8 mouse cellular contexts compared by ENCODE assay signal in the genomic region with DNA sequence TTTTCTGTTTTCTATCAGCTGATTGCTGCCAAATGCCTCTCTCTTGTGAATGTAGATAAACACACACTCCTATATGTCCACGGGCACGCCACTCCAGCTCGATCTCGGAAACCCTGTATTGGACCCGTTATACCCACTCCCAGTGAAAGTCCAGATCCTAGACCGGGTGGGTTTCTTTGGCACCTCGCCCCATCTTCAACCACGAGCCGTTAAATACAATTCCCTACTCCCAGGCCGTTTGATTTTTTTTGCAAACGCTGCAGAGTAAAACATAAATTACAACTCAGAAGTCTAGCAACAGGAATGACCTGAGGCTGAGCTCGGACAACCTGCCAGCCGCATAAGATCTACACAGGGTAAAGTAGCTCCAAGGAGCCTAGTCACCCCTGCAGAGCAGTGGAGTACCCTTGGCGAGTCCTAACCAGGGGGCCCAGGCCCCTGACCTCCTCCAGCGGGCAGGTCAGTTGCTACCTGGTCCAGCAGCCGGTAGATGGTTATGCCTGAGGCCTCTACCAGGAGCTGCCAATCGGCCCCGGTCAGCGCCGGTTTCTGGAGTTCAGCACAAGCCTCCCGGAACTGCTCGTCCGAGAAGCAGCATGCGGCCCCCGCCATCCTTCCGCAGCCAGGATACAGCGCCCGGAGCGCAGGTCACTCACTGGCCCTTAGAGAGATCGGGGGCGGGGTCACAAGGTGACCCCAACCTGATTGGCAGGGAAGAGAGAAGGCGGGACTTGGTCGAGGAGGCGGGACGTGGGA. TPM values are rescaled to one million over a fixed set of nuclear protein-coding genes. Genes with fewer than 3 reads are reported as not detected.
A peak's percentile ranks its signal among the peaks of the same experiment; 100 is the strongest.
DNase-seq lines count a peak whose midpoint lies in the region; ATAC-seq and TF ChIP-seq lines count a peak whose summit lies in the region.

TSS of gene Pctp (minus strand) at position 664 of the 756 bp plus-strand sequence.

- peaks cover 3% of the 10 kb centered on the region; the same call in 1 of the 2 replicates for H3K27me3 ChIP-seq in hindbrain, embryonic 12.5 days
- no peaks in the 10 kb centered on the region for H3K27me3 ChIP-seq in megakaryocyte, embryonic 14.5 days (replicated peaks)

- H3K4me2 ChIP-seq in hindbrain, embryonic 12.5 days (replicated peaks): peak within 1 kb of the TSS; percentile 72

- H3K27ac ChIP-seq in hindbrain, embryonic 12.5 days: no peak within 1 kb of the TSS
- no peak within 1 kb of the TSS for H3K27ac ChIP-seq in left cerebral cortex, adult 2 months

- H3K36me3 ChIP-seq in hindbrain, embryonic 12.5 days: no peaks in the 10 kb centered on the region
- H3K36me3 ChIP-seq in megakaryocyte, embryonic 14.5 days (replicated peaks; ENCODE audit: low read length): peaks cover 25% of the 10 kb centered on the region

- peak within 1 kb of the TSS; percentile 41 for H3K9ac ChIP-seq in hindbrain, embryonic 12.5 days

- no peak for TF ChIP-seq CTCF in left cerebral cortex, adult 2 months (IDR thresholded peaks at IDR 0.05)

- no peaks in the 10 kb centered on the region for H3K9me3 ChIP-seq in hindbrain, embryonic 12.5 days (replicated peaks)
- H3K9me3 ChIP-seq in megakaryocyte, embryonic 14.5 days: no peaks in the 10 kb centered on the region

- peak; percentile 59 for DNase-seq in T-cell, adult 2 months (ENCODE audit: low spot score)
- peak; percentile 85 to 89 for DNase-seq in cerebellum, postnatal 10 days
- peak; percentile 10 to 25 for DNase-seq in frontal cortex, postnatal 14 days (ENCODE audit: low spot score in 2 of 2)
- peak; percentile 23 to 37 for DNase-seq in left cerebral cortex, adult 2 months (ENCODE audit: extremely low spot score in 1 of 2, low spot score in 2 of 2)
- peak; percentile 56 to 75 for DNase-seq in right cerebral cortex, postnatal 10 days (ENCODE audit: low spot score in 2 of 2)
- peak; percentile 71 for DNase-seq in urinary bladder, postnatal 25 days (ENCODE audit: low spot score)

- peak within 1 kb of the TSS; percentile 41 for H3K4me3 ChIP-seq in hindbrain, embryonic 12.5 days
- H3K4me3 ChIP-seq in left cerebral cortex, adult 2 months: peak within 1 kb of the TSS; percentile 40
- H3K4me3 ChIP-seq in megakaryocyte, embryonic 14.5 days (replicated peaks): peak within 1 kb of the TSS; percentile 93

- intact Hi-C loops in left cerebral cortex, adult 2 months (cut with DNase I): no loop called here

- H3K4me1 ChIP-seq in hindbrain, embryonic 12.5 days: 0 out of 2 replicates have a peak, but pooled peaks cover 4% of the 10 kb centered on the region
- H3K4me1 ChIP-seq in megakaryocyte, embryonic 14.5 days: peaks cover 20% of the 10 kb centered on the region

- ATAC-seq in hindbrain, embryonic 12.5 days (ENCODE audit: low FRiP score): peak; percentile 81

- WGBS in hindbrain, embryonic 12.5 days: 15% methylated on average over 35 of the region's 35 CpGs

RNA-seq across cellular contexts. Expression of gene Pctp, which starts in this region (rescaled TPM):
- 4.3 and 4.6 TPM in 2 replicates for polyA plus RNA-seq in hindbrain, embryonic 12.5 days (2016; fragmentation: Nextera tagmentation; extraction: Ambion mirVana)
- total RNA-seq in left cerebral cortex, adult 2 months (2021): 1 to 10 TPM; 1.1 to 1.3 TPM
- polyA plus RNA-seq in megakaryocyte, embryonic 14.5 days (2012; ENCODE audit: insufficient read depth, low replicate concordance): 2.3 TPM in 1 of 2 replicates, not detected in the other

Comparison
In these comparisons a context has a peak if more than half of its experiments do, and no peak if none do; other contexts are left out.
1. DNase-seq: peak in every context shown above with its lines; median percentile 87 in cerebellum, postnatal 10 days; 71 in urinary bladder, postnatal 25 days; 66 in right cerebral cortex, postnatal 10 days; 59 in T-cell, adult 2 months; 30 in left cerebral cortex, adult 2 months; 18 in frontal cortex, postnatal 14 days.
2. H3K4me3 ChIP-seq: peak in every context shown above with its lines; median percentile 93 in megakaryocyte, embryonic 14.5 days; 41 in hindbrain, embryonic 12.5 days; 40 in left cerebral cortex, adult 2 months.